Mouse (Mus musculus): ENCODE data around the gene Mxd4. TPM values are rescaled to one million over a fixed set of nuclear protein-coding genes. Genes with fewer than 3 reads are reported as not detected.

The Mxd4 gene
- total RNA-seq, 2 experiments from 2014 or later = 75.4 to 87.4 TPM

Other genes starting within 250 kb of the Mxd4 start
- 100 to 1,000 TPM; 101 to 117 TPM for gene Gm1673, start 204.3 kb downstream of the Mxd4 start, total RNA-seq (2021)
- 100 to 1,000 TPM; 123 to 129 TPM for gene Nat8l, start 191.7 kb downstream of the Mxd4 start, total RNA-seq (2021)
- under 1 TPM; 0.79 to 0.91 TPM for gene Poln, start 18.3 kb downstream of the Mxd4 start, total RNA-seq (2021)
- gene Haus3, start 18.2 kb downstream of the Mxd4 start, total RNA-seq (2021) = 1 to 10 TPM; 5.1 to 5.5 TPM
- gene Zfyve28, start 100.7 kb upstream of the Mxd4 start, total RNA-seq (2021) = 10 to 100 TPM; 38.2 to 40.0 TPM
- under 1 TPM; 0.51 to 0.59 TPM for gene Cfap99, start 100.9 kb upstream of the Mxd4 start, total RNA-seq (2021)
- gene Rnf4, start 148.6 kb upstream of the Mxd4 start, total RNA-seq (2021) = 10 to 100 TPM; 82.3 to 86.0 TPM
- gene Fam193a, start 182.2 kb upstream of the Mxd4 start, total RNA-seq (2021) = 10 to 100 TPM; 41.0 to 41.8 TPM

All from left cerebral cortex, postnatal 14 days (tissue).